Mouse (Mus musculus) CD4-positive, CD25-positive, alpha-beta regulatory T cell, adult 4 months (primary cell): ENCODE measurements around the gene LTO1. TPM values are rescaled to one million over a fixed set of nuclear protein-coding genes. Genes with fewer than 3 reads are reported as not detected.

Experiments
- ATAC-seq: one replicate; pipeline ENCODE4 v1.8.0; 2017
- polyA plus RNA-seq, 2 experiments: library from polyadenylated mRNA; unstranded; fragments of 100-300 nt; shearing (Covaris generic); gene quantifications; one replicate each; pipeline ENCODE4 v1.2.1; 2017

The LTO1 gene
- polyA plus RNA-seq, 2 experiments from 2014 or later, result 39.4 to 48.0 TPM

DNA sequence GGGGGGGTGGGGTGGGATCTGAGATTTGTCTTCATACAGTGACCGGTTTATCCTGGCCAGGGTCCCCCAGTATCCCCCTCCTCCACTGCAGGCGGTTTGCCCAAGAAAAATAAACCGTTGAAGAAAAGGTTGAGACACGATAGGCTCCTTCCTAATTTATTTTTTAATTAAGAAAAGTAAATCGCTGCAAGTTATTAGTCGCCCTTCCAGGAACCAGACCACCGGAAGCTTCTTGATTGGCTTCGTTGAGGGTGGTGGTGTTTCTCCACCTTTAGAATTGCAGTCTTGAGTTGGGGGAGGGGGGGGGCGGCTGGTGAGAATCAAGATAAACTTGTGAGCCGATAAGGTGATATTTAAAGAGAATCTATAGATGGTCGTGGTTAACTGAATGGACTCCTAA is 25.7 kb downstream of the LTO1 start:
- ATAC-seq, result no peak

DNA sequence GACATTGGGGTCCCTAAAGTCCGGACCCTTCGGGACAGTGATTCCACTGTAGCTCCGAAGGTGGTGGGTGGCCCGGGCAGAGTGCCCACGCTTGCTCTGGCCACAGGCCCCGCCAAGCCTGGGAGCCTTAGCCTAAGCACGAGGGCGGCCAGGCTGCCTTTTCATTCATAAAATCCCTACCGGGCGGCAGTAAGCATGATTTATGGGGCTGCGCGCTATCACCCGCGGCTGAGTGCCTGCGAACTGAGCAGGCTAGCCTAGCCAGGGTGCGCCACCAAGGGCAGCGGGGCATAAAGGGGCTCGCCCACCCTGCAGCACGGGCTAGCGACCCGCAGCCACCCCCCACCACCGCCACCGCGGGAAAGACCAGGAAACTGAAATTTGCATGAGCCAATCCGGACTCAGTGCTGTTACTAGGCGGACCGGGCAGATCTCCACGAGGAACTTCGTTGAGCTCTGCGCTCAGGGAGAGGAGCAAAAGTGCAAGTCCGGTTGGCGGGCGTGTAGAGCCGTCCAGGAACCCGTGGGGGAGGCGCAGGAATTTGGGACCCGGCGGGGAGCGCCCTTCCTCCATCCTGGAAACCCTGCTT is 26.4 kb downstream of the LTO1 start:
- no peak for ATAC-seq

DNA sequence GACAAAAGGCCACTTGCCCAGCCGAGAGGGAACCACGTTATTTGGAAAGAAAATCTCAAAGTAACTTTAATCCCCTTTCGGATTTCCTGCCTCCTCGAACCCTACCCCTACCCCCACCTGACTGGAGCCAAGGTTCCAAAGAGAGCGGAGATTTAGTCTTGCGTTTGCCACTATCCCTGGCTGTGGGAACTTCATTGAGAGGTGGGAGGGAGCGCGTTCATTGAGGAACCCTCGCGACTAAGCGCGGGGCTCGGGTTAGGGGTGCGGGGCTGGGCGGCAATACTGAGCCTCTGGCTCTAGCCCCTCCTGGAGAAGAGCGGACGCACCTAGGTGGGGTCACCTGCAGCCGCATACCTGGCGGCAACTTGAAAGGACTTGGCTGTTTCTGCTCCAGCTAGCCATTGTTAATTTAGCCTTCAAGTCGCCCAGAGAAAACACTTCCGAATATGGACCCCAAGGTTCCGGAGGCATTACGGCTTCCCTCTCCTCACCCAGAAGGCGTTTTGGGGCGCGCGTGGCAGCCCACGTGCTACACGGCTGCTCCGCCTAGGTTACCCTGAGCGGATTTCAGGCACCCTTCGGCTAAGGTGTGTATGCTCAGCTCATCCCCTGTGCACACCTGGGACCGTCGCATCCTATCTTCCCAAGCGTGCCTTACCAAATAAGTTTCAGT is 27.3 kb downstream of the LTO1 start:
- ATAC-seq, result no peak

DNA sequence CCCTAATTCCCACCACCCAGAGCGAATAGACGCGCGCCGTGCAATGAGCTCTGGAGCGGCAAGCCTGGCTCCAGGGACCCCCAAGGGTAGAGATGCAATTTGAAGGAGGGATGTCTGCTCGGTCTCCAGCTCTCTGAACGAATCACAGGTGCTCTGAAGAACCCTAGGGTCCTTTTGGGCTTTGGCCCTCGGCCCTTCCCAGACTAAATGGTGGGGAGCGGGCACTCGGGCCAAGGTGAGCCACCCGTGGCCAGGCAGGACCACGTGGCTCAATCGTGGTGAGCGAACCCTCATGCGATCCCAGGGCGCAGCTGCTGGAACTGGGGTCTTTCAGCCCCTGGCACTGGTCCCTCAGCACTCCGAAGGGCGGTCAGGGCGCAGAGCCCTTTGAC is 27.8 kb downstream of the LTO1 start:
- no peak for ATAC-seq

DNA sequence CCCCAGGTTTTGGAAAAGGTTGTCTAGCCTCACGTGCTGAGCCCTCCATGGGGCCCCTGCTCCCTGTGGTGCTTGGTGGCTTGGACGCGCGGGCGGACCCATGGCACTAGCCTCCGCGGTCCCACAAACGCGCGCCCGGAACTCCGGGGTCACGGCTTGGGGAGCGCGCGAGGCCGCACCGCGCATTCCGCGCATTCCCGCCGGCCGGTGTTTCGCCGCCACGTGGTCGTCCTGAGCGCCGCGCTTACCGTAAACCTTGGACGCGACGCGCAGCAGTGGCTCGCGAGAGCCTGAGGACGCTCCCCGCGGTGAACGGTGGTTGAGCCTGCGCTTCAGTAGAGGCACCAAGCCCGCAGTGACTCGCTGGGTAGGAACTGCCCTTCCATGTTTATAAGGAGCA is 28.4 kb downstream of the LTO1 start:
- no peak for ATAC-seq

DNA sequence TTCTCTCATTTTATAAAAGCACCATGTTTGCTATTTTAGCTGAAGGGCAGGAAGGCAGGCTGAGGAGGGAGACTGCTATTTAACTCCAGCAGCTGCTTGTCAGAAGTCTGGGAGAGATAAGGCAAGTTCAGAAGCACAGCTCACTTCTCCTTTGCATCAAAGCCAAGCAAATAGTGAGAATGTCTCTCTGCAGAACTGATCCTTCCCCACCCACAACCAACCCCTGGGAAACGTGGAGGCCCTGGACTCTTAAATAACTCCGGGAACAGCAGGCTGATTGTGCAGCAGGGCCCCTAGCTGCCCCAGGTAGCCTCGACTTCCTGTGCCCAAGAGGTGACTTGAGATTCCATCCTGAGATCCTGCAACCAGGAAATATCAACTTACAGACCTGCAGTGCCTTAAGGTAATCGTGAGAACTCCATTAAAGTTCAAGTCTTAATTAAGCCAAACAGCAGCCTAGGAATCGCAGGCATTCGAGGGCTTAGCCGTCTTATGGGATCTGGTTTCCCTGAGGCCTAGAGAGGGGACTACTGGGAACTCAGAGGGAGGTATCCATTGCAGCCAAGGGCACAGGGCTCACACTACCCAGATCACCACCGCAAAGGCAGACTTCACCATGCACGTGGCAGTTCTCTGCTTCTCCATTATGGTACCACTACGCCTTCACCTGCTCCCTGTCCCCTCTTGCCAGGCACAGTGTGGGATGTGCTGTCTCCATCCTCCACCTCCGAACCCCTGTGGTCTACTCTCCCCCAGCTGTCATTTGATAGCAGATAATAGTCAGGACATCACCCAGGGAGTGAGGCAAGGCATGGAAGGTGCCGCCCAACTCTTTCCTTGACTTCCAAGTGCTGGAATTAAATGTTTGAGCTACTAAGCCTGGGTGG is 43.9 kb downstream of the LTO1 start:
- no peak for ATAC-seq

- ATAC-seq, result no peak
These were observed 49.0 kb downstream of the LTO1 start for GRCm38 (mm10) chr7:144963911-144964310.

- ATAC-seq, result no peak
These were observed 49.4 kb downstream of the LTO1 start for GRCm38 (mm10) chr7:144964316-144964715.

DNA sequence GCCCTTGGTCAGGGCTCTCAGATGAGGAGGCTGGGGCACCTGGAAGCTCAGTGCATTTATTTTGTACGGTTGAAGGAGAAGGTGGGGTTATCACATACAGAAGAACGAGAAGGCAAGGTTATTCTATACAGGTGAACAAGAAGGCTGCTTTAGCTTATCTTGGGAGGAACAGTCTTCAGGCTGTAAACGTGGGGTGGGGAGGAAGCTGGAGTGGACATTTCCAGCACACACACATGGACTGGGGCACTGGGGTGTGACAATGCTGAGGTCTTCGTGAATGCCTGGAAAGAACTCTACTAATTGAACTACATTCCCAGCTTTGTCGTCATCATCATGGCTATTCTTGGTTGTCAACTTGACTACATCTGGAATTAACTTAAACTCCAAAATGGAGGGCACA is 51.0 kb downstream of the LTO1 start:
- ATAC-seq, result no peak

GRCm38 (mm10) chr7:144970997-144971768 is 56.3 kb downstream of the LTO1 start:
- ATAC-seq, result no peak

DNA sequence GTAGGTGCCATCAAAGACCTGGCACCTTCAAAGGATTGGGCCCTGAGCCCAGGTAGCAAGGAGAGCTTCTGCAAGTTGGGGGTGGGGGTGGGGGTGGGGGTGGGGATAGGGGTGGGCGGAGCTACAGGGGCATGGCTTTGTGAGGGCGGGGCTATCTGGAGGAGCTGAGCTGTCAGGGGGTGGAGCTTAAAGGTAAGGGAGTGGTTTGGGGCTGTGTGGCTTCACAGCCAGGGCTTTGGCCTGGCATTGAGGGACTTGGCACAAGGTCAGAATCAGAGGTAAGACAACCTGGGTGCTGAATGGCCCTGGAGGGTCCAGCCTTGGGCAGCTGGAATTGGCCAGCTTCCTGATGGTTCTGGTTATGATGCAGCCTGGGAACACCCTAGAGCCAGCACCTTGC is 56.9 kb downstream of the LTO1 start:
- ATAC-seq, result no peak

GRCm38 (mm10) chr7:144973461-144973860 is 58.6 kb downstream of the LTO1 start:
- ATAC-seq, result no peak

GRCm38 (mm10) chr7:144977121-144977520 is 62.2 kb downstream of the LTO1 start:
- no peak for ATAC-seq

- ATAC-seq, result no peak
These were observed 64.9 kb downstream of the LTO1 start for GRCm38 (mm10) chr7:144979814-144980213.

Other genes with a start within 250 kb of the LTO1 start
- under 1 TPM in 1 of 2 experiments, not detected in 1; 0.09 TPM for gene Ano1, start 163.1 kb upstream of the LTO1 start, polyA plus RNA-seq
- gene Fgf3, start 77.0 kb upstream of the LTO1 start, polyA plus RNA-seq, result not detected
- gene Fgf4, start 67.7 kb upstream of the LTO1 start, polyA plus RNA-seq, result under 1 TPM in 1 of 2 experiments, not detected in 1; 0.11 TPM
- gene Fgf15, start 18.6 kb upstream of the LTO1 start, polyA plus RNA-seq, result not detected
- gene Ccnd1, start 24.8 kb downstream of the LTO1 start, polyA plus RNA-seq, result under 1 TPM; 0.83 to 0.87 TPM